Mouse (Mus musculus) cortical plate, adult 2 months (tissue): Measurements from ENCODE around the gene Olfr97. TPM values are rescaled to one million over a fixed set of nuclear protein-coding genes. Genes with fewer than 3 reads are reported as not detected.

Experiments used
- H3K27ac ChIP-seq: fragments of 200-500 bp; 2 replicates; pipeline ENCODE4 v1.5.1; 2012; ENCODE audit warnings: low read length, control low read depth, inconsistent platforms; ENCODE audit not compliant: insufficient read depth
- H3K4me1 ChIP-seq: fragments of 200-500 bp; 2 replicates; pipeline ENCODE4 v1.6.1; 2011; ENCODE audit warnings: low read length; ENCODE audit not compliant: control insufficient read depth, insufficient read depth
- H3K4me3 ChIP-seq: fragments of 200-500 bp; 2 replicates; pipeline ENCODE4 v1.5.1; 2011; ENCODE audit warnings: mild to moderate bottlenecking, low read length, control low read depth; ENCODE audit not compliant: insufficient read depth
- CTCF ChIP-seq: fragments of 200-500 bp; IDR thresholded peaks from 2 replicates; pipeline ENCODE4 v1.5.1; 2011; ENCODE audit warnings: mild to moderate bottlenecking, control low read depth, low read length; ENCODE audit not compliant: insufficient read depth; ENCODE audit errors: extremely low read depth
- POLR2A ChIP-seq: fragments of 200-500 bp; IDR thresholded peaks from 2 replicates; pipeline ENCODE4 v1.6.1; 2011; ENCODE audit warnings: mild to moderate bottlenecking, low read length, control low read depth; ENCODE audit not compliant: insufficient read depth; ENCODE audit errors: extremely low read depth
- polyA plus RNA-seq: library from polyadenylated mRNA; depleted of rRNA; stranded (reverse); fragments of >200 nt; gene quantifications from 2 replicates; pipeline ENCODE4 v1.2.3, GENCODE M21; 2012

Gene Olfr97
- polyA plus RNA-seq, 1 experiment = not detected

GRCm38 (mm10) chr17:37242198-37242597 is 5.1 kb upstream of the Olfr97 start:
- Histone ChIP-seq H3K4me1 (no peaks in the 10 kb centered on the region), H3K4me3 (no peak overlapping the region), H3K27ac (no peak overlapping the region)
- no peak for TF ChIP-seq CTCF
- no peak for TF ChIP-seq POLR2A

- H3K4me3 ChIP-seq = no peak overlapping the region
- H3K4me1 ChIP-seq = no peaks in the 10 kb centered on the region
- no peak for TF ChIP-seq CTCF
- no peak for TF ChIP-seq POLR2A
- H3K27ac ChIP-seq = no peak overlapping the region
Observed at GRCm38 (mm10) chr17:37221879-37222278, 15.3 kb downstream of the Olfr97 start.

GRCm38 (mm10) chr17:37219846-37220245 is 17.3 kb downstream of the Olfr97 start, which contains the start of gene Olfr96:
Olfr96 (plus strand) TSS chr17:37220146.
- TF ChIP-seq POLR2A (no peak), CTCF (no peak)

GRCm38 (mm10) chr17:37218486-37218885 is 18.6 kb downstream of the Olfr97 start:
- Histone ChIP-seq H3K27ac (no peak overlapping the region), H3K4me3 (no peak overlapping the region)
- no peak for TF ChIP-seq POLR2A
- no peak for TF ChIP-seq CTCF

More at GRCm38 (mm10) chr17:37219846-37220245, 17.3 kb downstream of the Olfr97 start, which contains the start of gene Olfr96:
- H3K4me3 ChIP-seq = no peak within 1 kb of the TSS
- H3K4me1 ChIP-seq = no peaks in the 10 kb centered on the region
- no peak within 1 kb of the TSS for H3K27ac ChIP-seq

GRCm38 (mm10) chr17:37213018-37213417 is 24.1 kb downstream of the Olfr97 start, which contains the start of gene Olfr95:
Olfr95 (minus strand) TSS chr17:37213118.
- Histone ChIP-seq H3K4me1 (no peaks in the 10 kb centered on the region), H3K27ac (no peak within 1 kb of the TSS), H3K4me3 (no peak within 1 kb of the TSS)
- TF ChIP-seq POLR2A (no peak), CTCF (no peak)

More at GRCm38 (mm10) chr17:37218486-37218885, 18.6 kb downstream of the Olfr97 start:
- H3K4me1 ChIP-seq = no peaks in the 10 kb centered on the region

- no peak overlapping the region for H3K27ac ChIP-seq
- no peaks in the 10 kb centered on the region for H3K4me1 ChIP-seq
- TF ChIP-seq POLR2A (no peak), CTCF (0 out of 2 replicates have a peak, but pooled peaks have one; percentile 2)
- peak overlapping the region; percentile 14; the same call in 1 of the 2 replicates for H3K4me3 ChIP-seq
Observed at GRCm38 (mm10) chr17:37210884-37211768, 26.0 kb downstream of the Olfr97 start.

GRCm38 (mm10) chr17:37203917-37204236 is 33.3 kb downstream of the Olfr97 start:
- H3K4me3 ChIP-seq = no peak overlapping the region
- H3K4me1 ChIP-seq = no peaks in the 10 kb centered on the region
- TF ChIP-seq POLR2A (no peak), CTCF (no peak)
- H3K27ac ChIP-seq = no peak overlapping the region

- Histone ChIP-seq H3K4me3 (no peak overlapping the region), H3K4me1 (no peaks in the 10 kb centered on the region), H3K27ac (no peak overlapping the region)
- peak; percentile 100 for TF ChIP-seq CTCF
- TF ChIP-seq POLR2A = no peak
Observed at GRCm38 (mm10) chr17:37203206-37203916, 33.8 kb downstream of the Olfr97 start.

- Histone ChIP-seq H3K4me1 (no peaks in the 10 kb centered on the region), H3K27ac (no peak within 1 kb of the TSS), H3K4me3 (no peak within 1 kb of the TSS)
- TF ChIP-seq CTCF (no peak), POLR2A (no peak)
Observed at GRCm38 (mm10) chr17:37200894-37201293, 36.2 kb downstream of the Olfr97 start, which contains the start of gene Olfr94. Olfr94 (minus strand) TSS chr17:37200994.
